ENCODE assay signal across 9 mouse cellular contexts in genomic region chr12:92246790-92247451, GRCm38 (mm10).
DNase-seq lines count a peak whose midpoint lies in the region; ATAC-seq and TF ChIP-seq lines count a peak whose summit lies in the region.
"Had no signal": no experiment of that assay in that cellular context is flagged by ENCODE, and none has a peak within 500 bp of the region (broad histone marks: within the 10 kb centered on the region; RNA-seq: fewer than 3 reads in every experiment).

No protein-coding gene starts in this region.

- H3K27ac ChIP-seq in limb, embryonic 12.5 days = no peak overlapping the region
- no peak overlapping the region for H3K27ac ChIP-seq in limb, embryonic 10.5 days
- H3K27ac ChIP-seq in forebrain, embryonic 13.5 days = peak overlapping the region; percentile 37
- H3K27ac ChIP-seq in limb, embryonic 14.5 days (replicated peaks; ENCODE audit: low read depth, low read length) = no peak overlapping the region
- H3K27ac ChIP-seq: liver, embryonic 13.5 days had no signal

- no peak overlapping the region for H3K4me2 ChIP-seq in limb, embryonic 12.5 days
- H3K4me2 ChIP-seq in forebrain, embryonic 13.5 days = peak overlapping the region; percentile 3; the same call in 1 of the 2 replicates
- no peak overlapping the region for H3K4me2 ChIP-seq in limb, embryonic 14.5 days (replicated peaks; ENCODE audit: low read depth, low read length, severe bottlenecking)
- H3K4me2 ChIP-seq: liver, embryonic 13.5 days had no signal

- ATAC-seq in limb, embryonic 12.5 days (ENCODE audit: insufficient number of reproducible peaks, insufficient read depth, low FRiP score, low TSS enrichment, low read depth) = peak; percentile 52; the same call in 1 of the 2 replicates
- peak; percentile 95 for ATAC-seq in forebrain, embryonic 13.5 days
- peak; percentile 70 for ATAC-seq in limb, embryonic 14.5 days (ENCODE audit: low FRiP score, low read depth)

- no peak for DNase-seq in limb, embryonic 10.5 days (ENCODE audit: low spot score)
- DNase-seq in limb, embryonic 14.5 days (ENCODE audit: low spot score) = peak; percentile 39
- DNase-seq in retina, postnatal 7 days (ENCODE audit: low read depth, low spot score) = peak; percentile 59
- no peak for DNase-seq in urinary bladder, postnatal 14 days (ENCODE audit: low spot score)
- no peak for DNase-seq in cerebellum, postnatal 14 days
- DNase-seq: kidney, postnatal 14 days; liver, embryonic 13.5 days had no signal

- H3K9me3 ChIP-seq in limb, embryonic 12.5 days = no peaks in the 10 kb centered on the region
- H3K9me3 ChIP-seq in limb, embryonic 10.5 days (replicated peaks) = no peaks in the 10 kb centered on the region
- no peaks in the 10 kb centered on the region for H3K9me3 ChIP-seq in forebrain, embryonic 13.5 days (replicated peaks)
- H3K9me3 ChIP-seq in limb, embryonic 14.5 days (ENCODE audit: control insufficient read depth, low read length) = no peaks in the 10 kb centered on the region

- no peak overlapping the region for H3K4me3 ChIP-seq in limb, embryonic 12.5 days (replicated peaks)
- H3K4me3 ChIP-seq in limb, embryonic 10.5 days = no peak overlapping the region
- no peak overlapping the region for H3K4me3 ChIP-seq in forebrain, embryonic 13.5 days
- no peak overlapping the region for H3K4me3 ChIP-seq in limb, embryonic 14.5 days (replicated peaks; ENCODE audit: low read length)
- H3K4me3 ChIP-seq: liver, embryonic 13.5 days had no signal

- 0 out of 2 replicates have a peak, but pooled peaks cover 3% of the 10 kb centered on the region for H3K4me1 ChIP-seq in limb, embryonic 12.5 days (replicated peaks)
- no peaks in the 10 kb centered on the region for H3K4me1 ChIP-seq in limb, embryonic 10.5 days
- H3K4me1 ChIP-seq in forebrain, embryonic 13.5 days = peaks cover 12% of the 10 kb centered on the region; the same call in 1 of the 2 replicates
- peaks cover 3% of the 10 kb centered on the region for H3K4me1 ChIP-seq in limb, embryonic 14.5 days (ENCODE audit: control insufficient read depth, insufficient read depth, low read length)
- H3K4me1 ChIP-seq: liver, embryonic 13.5 days had no signal

- no peak overlapping the region for H3K9ac ChIP-seq in limb, embryonic 12.5 days (replicated peaks)
- no peak overlapping the region for H3K9ac ChIP-seq in forebrain, embryonic 13.5 days
- H3K9ac ChIP-seq in limb, embryonic 14.5 days (ENCODE audit: low read depth, low read length, severe bottlenecking) = no peak overlapping the region
- H3K9ac ChIP-seq: liver, embryonic 13.5 days had no signal

- WGBS in limb, embryonic 12.5 days = 56% methylated on average over 6 of the region's 6 CpGs
- 78% methylated on average over 6 of the region's 6 CpGs for WGBS in limb, embryonic 10.5 days
- 11% methylated on average over 6 of the region's 6 CpGs for WGBS in forebrain, embryonic 13.5 days
- WGBS in limb, embryonic 14.5 days = 41% methylated on average over 6 of the region's 6 CpGs

- TF ChIP-seq POLR2A in limb, embryonic 14.5 days (IDR thresholded peaks at IDR 0.05; ENCODE audit: borderline replicate concordance, extremely low read depth, insufficient read depth, insufficient read length) = no peak

- H3K27me3 ChIP-seq in limb, embryonic 12.5 days = no peaks in the 10 kb centered on the region
- H3K27me3 ChIP-seq in limb, embryonic 10.5 days (ENCODE audit: low read depth, poor library complexity, severe bottlenecking) = no peaks in the 10 kb centered on the region
- no peaks in the 10 kb centered on the region for H3K27me3 ChIP-seq in forebrain, embryonic 13.5 days
- H3K27me3 ChIP-seq in limb, embryonic 14.5 days (ENCODE audit: control insufficient read depth, insufficient read depth, low read length) = no peaks in the 10 kb centered on the region
- H3K27me3 ChIP-seq: liver, embryonic 13.5 days had no signal

- H3K36me3 ChIP-seq in limb, embryonic 12.5 days = no peaks in the 10 kb centered on the region
- H3K36me3 ChIP-seq in limb, embryonic 10.5 days = no peaks in the 10 kb centered on the region
- no peaks in the 10 kb centered on the region for H3K36me3 ChIP-seq in forebrain, embryonic 13.5 days (ENCODE audit: poor library complexity, severe bottlenecking)
- H3K36me3 ChIP-seq in limb, embryonic 14.5 days (ENCODE audit: control insufficient read depth, insufficient read depth, low read length) = no peaks in the 10 kb centered on the region
- H3K36me3 ChIP-seq: liver, embryonic 13.5 days had no signal

Comparison
In these comparisons a context has a peak if more than half of its experiments do, and no peak if none do; other contexts are left out.
1. DNase-seq: peak in limb, embryonic 14.5 days (single experiment) and retina, postnatal 7 days (single experiment); none in limb, embryonic 10.5 days (single experiment), urinary bladder, postnatal 14 days (single experiment) and cerebellum, postnatal 14 days (0 of 2).
2. Peak in every context shown above with its lines, with median percentiles within 50 percentile points of each other: ATAC-seq.